Mouse (Mus musculus) testis, postnatal 14 days (tissue): ENCODE data around the gene Ptprg.

Experiments
- DNase-seq: peaks from one replicate; pipeline ENCODE4 v3.0.0; 2021; ENCODE audit warnings: low spot score

The Ptprg gene

GRCm38 (mm10) chr14:12152748-12153147 lies 599.4 kb downstream of the Ptprg start:
- no peak for DNase-seq

- DNase-seq = no peak
Observed at GRCm38 (mm10) chr14:12153599-12153998, 600.3 kb downstream of the Ptprg start.

GRCm38 (mm10) chr14:12161738-12162310 lies 608.5 kb downstream of the Ptprg start:
- DNase-seq = no peak

GRCm38 (mm10) chr14:12162331-12162854 lies 609.1 kb downstream of the Ptprg start:
- no peak for DNase-seq

- DNase-seq = no peak
Observed at GRCm38 (mm10) chr14:12163196-12163595, 609.9 kb downstream of the Ptprg start.

- DNase-seq = no peak
Observed at GRCm38 (mm10) chr14:12167215-12167614, 613.9 kb downstream of the Ptprg start.

GRCm38 (mm10) chr14:12167651-12168050 lies 614.3 kb downstream of the Ptprg start:
- DNase-seq = no peak

- no peak for DNase-seq
Observed at GRCm38 (mm10) chr14:12177436-12177835, 624.1 kb downstream of the Ptprg start.

- no peak for DNase-seq
Observed at GRCm38 (mm10) chr14:12178645-12179044, 625.3 kb downstream of the Ptprg start.

- no peak for DNase-seq
Observed at GRCm38 (mm10) chr14:12180116-12180515, 626.8 kb downstream of the Ptprg start.

GRCm38 (mm10) chr14:12185040-12185439 lies 631.7 kb downstream of the Ptprg start:
- DNase-seq = no peak

GRCm38 (mm10) chr14:12188352-12188751 lies 635.0 kb downstream of the Ptprg start:
- DNase-seq = no peak

GRCm38 (mm10) chr14:12189266-12189665 lies 635.9 kb downstream of the Ptprg start:
- no peak for DNase-seq

GRCm38 (mm10) chr14:12189717-12190600 lies 636.6 kb downstream of the Ptprg start:
- no peak for DNase-seq

GRCm38 (mm10) chr14:12191076-12191475 lies 637.7 kb downstream of the Ptprg start:
- DNase-seq = no peak

GRCm38 (mm10) chr14:12198735-12199134 lies 645.4 kb downstream of the Ptprg start:
- no peak for DNase-seq

GRCm38 (mm10) chr14:12199956-12200950 lies 646.9 kb downstream of the Ptprg start:
- DNase-seq = no peak

GRCm38 (mm10) chr14:12202214-12202613 lies 648.9 kb downstream of the Ptprg start:
- DNase-seq = no peak

- no peak for DNase-seq
Observed at GRCm38 (mm10) chr14:12203081-12203480, 649.7 kb downstream of the Ptprg start.

GRCm38 (mm10) chr14:12206138-12206537 lies 652.8 kb downstream of the Ptprg start:
- no peak for DNase-seq

GRCm38 (mm10) chr14:12208554-12208953 lies 655.2 kb downstream of the Ptprg start:
- no peak for DNase-seq

- no peak for DNase-seq
Observed at GRCm38 (mm10) chr14:12218544-12219150, 665.3 kb downstream of the Ptprg start.
